Mouse (Mus musculus) myocyte (in vitro differentiated cells): ENCODE measurements around the gene Slc9a9.

Experiments
- CEBPB ChIP-seq: IDR thresholded peaks from 2 replicates; pipeline ENCODE4 v1.6.1; 2011; ENCODE audit warnings: mild to moderate bottlenecking, moderate library complexity; ENCODE audit not compliant: poor library complexity, insufficient read depth, severe bottlenecking
- E2F4 ChIP-seq: IDR thresholded peaks from one replicate; pipeline ENCODE4 v1.6.1; 2011; ENCODE audit warnings: mild to moderate bottlenecking, control low read depth, moderate library complexity; ENCODE audit not compliant: insufficient read depth
- MYOG ChIP-seq, 3 experiments: IDR thresholded peaks; one replicate each; pipeline ENCODE4 v1.6.1; 2011; ENCODE audit warnings: control low read depth in 2 of 3, low read depth in 2 of 3, mild to moderate bottlenecking in 2 of 3; ENCODE audit not compliant: insufficient read length in 2 of 3, control insufficient read depth in 1 of 3, insufficient read depth in 1 of 3
- POLR2A ChIP-seq: IDR thresholded peaks from one replicate; pipeline ENCODE4 v1.6.1; 2011; ENCODE audit warnings: low read depth, mild to moderate bottlenecking, control low read depth, moderate library complexity; ENCODE audit not compliant: insufficient read length
- POLR2AphosphoS2 ChIP-seq: IDR thresholded peaks from one replicate; pipeline ENCODE4 v1.6.1; 2011; ENCODE audit warnings: low read depth, control low read depth; ENCODE audit not compliant: insufficient read length
- REST ChIP-seq: IDR thresholded peaks from one replicate; pipeline ENCODE4 v1.6.1; 2011; ENCODE audit warnings: mild to moderate bottlenecking, control low read depth, moderate library complexity; ENCODE audit not compliant: insufficient read depth, insufficient read length
- SRF ChIP-seq: IDR thresholded peaks from one replicate; pipeline ENCODE4 v1.6.1; 2011; ENCODE audit warnings: low read depth; ENCODE audit not compliant: control insufficient read depth, insufficient read length
- TCF12 ChIP-seq: IDR thresholded peaks from one replicate; pipeline ENCODE4 v1.6.1; 2011; ENCODE audit warnings: mild to moderate bottlenecking, control low read depth; ENCODE audit not compliant: poor library complexity, insufficient read depth, severe bottlenecking
- TCF3 ChIP-seq: IDR thresholded peaks from one replicate; pipeline ENCODE4 v1.6.1; 2011; ENCODE audit warnings: low read depth, control low read depth; ENCODE audit not compliant: insufficient read length
- USF1 ChIP-seq: IDR thresholded peaks from one replicate; pipeline ENCODE4 v1.6.1; 2011; ENCODE audit warnings: low read depth, mild to moderate bottlenecking, control low read depth, moderate library complexity

DNA sequence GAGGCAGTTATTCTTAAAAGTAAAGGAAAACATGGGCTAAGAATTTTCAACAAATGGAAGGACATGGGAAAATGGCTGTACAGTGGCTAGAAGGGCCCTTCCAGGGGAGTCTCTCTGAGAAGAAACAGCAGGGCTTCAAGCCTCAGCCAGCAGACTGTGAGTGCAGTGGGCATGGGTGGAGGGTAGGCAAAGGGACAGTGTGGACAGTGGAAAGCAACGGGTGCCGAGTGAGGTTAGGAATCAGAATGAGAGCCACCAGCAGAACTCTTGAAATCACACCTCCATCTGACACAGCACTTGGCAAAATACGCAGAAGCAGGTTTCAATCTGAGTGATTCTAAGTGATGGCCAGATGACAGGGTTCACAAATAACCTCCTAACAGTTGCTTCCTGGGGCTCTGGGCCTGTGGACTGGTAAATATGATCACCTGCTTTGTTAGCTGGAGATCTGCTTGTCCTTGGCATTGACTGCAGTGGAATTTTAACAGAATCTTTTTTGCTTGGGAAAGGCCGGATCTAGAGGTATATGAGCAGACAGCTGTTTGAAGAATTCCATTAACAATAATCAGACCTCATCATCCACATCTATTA lies 237.4 kb downstream of the Slc9a9 start:
- TF ChIP-seq POLR2A: no peak
- no peak for TF ChIP-seq TCF12
- TF ChIP-seq REST: no peak
- TF ChIP-seq USF1: no peak
- TF ChIP-seq E2F4: no peak
- TF ChIP-seq POLR2AphosphoS2: no peak
- TF ChIP-seq CEBPB: no peak
- no peak for TF ChIP-seq TCF3
- TF ChIP-seq SRF: no peak
- TF ChIP-seq MYOG (IDR thresholded peaks at IDR 0.05; ENCODE audit: control insufficient read depth in 1 of 3, insufficient read depth in 1 of 3, insufficient read length in 2 of 3, low read depth in 2 of 3): no peak
